Mouse (Mus musculus): ENCODE results near the gene Tent5c.

Gene Tent5c

GRCm38 (mm10) chr3:100487046-100487445, 2.1 kb downstream of the Tent5c start:
- DNase-seq (ENCODE audit: inconsistent ontology term) = no peak

GRCm38 (mm10) chr3:100485390-100486132, 3.6 kb downstream of the Tent5c start:
- DNase-seq (ENCODE audit: inconsistent ontology term) = peak; percentile 14

GRCm38 (mm10) chr3:100482971-100483610, 6.0 kb downstream of the Tent5c start:
- no peak for DNase-seq (ENCODE audit: inconsistent ontology term)

- DNase-seq (ENCODE audit: inconsistent ontology term) = no peak
Measured at GRCm38 (mm10) chr3:100482324-100482911, 6.7 kb downstream of the Tent5c start.

- DNase-seq (ENCODE audit: inconsistent ontology term) = no peak
Measured at GRCm38 (mm10) chr3:100480251-100481005, 8.7 kb downstream of the Tent5c start.

GRCm38 (mm10) chr3:100474950-100475472, 14.1 kb downstream of the Tent5c start:
- DNase-seq (ENCODE audit: inconsistent ontology term) = no peak

GRCm38 (mm10) chr3:100474536-100474935, 14.6 kb downstream of the Tent5c start:
- no peak for DNase-seq (ENCODE audit: inconsistent ontology term)

GRCm38 (mm10) chr3:100473146-100473545, 16.0 kb downstream of the Tent5c start:
- DNase-seq (ENCODE audit: inconsistent ontology term) = no peak

- no peak for DNase-seq (ENCODE audit: inconsistent ontology term)
Measured at GRCm38 (mm10) chr3:100470902-100471301, 18.2 kb downstream of the Tent5c start.

- DNase-seq (ENCODE audit: inconsistent ontology term) = no peak
Measured at GRCm38 (mm10) chr3:100470101-100470500, 19.0 kb downstream of the Tent5c start.

GRCm38 (mm10) chr3:100466551-100466950, 22.6 kb downstream of the Tent5c start:
- no peak for DNase-seq (ENCODE audit: inconsistent ontology term)

- DNase-seq (ENCODE audit: inconsistent ontology term) = no peak
Measured at GRCm38 (mm10) chr3:100464596-100464995, 24.5 kb downstream of the Tent5c start.

GRCm38 (mm10) chr3:100463959-100464265, 25.2 kb downstream of the Tent5c start:
- no peak for DNase-seq (ENCODE audit: inconsistent ontology term)

- DNase-seq (ENCODE audit: inconsistent ontology term) = peak; percentile 81
Measured at GRCm38 (mm10) chr3:100463160-100463958, 25.8 kb downstream of the Tent5c start.

- peak; percentile 60 for DNase-seq (ENCODE audit: inconsistent ontology term)
Measured at GRCm38 (mm10) chr3:100462235-100463083, 26.7 kb downstream of the Tent5c start.

GRCm38 (mm10) chr3:100460510-100460909, 28.6 kb downstream of the Tent5c start:
- no peak for DNase-seq (ENCODE audit: inconsistent ontology term)

GRCm38 (mm10) chr3:100443798-100444500, 45.2 kb downstream of the Tent5c start:
- DNase-seq (ENCODE audit: inconsistent ontology term) = no peak

GRCm38 (mm10) chr3:100442499-100442898, 46.6 kb downstream of the Tent5c start:
- no peak for DNase-seq (ENCODE audit: inconsistent ontology term)

- DNase-seq (ENCODE audit: inconsistent ontology term) = no peak
Measured at GRCm38 (mm10) chr3:100440754-100441153, 48.4 kb downstream of the Tent5c start.

GRCm38 (mm10) chr3:100440009-100440408, 49.1 kb downstream of the Tent5c start:
- DNase-seq (ENCODE audit: inconsistent ontology term) = peak; percentile 47
